Mouse (Mus musculus) CH12.LX (cell line): ENCODE results near the gene Rassf8. TPM values are rescaled to one million over a fixed set of nuclear protein-coding genes. Genes with fewer than 3 reads are reported as not detected.
A peak's percentile ranks its signal among the peaks of the same experiment; 100 is the strongest.

Source experiments
- DNase-seq: peaks from one replicate; pipeline ENCODE4 v3.0.0-alpha.2; 2013; ENCODE audit errors: extremely low read depth
- H3K27ac ChIP-seq: 2 replicates; pipeline ENCODE4 v1.5.1; 2012; ENCODE audit warnings: low read depth, mild to moderate bottlenecking, control low read depth, moderate library complexity; ENCODE audit not compliant: insufficient read depth
- H3K27me3 ChIP-seq: replicated peaks from 2 replicates; pipeline ENCODE3; 2012; ENCODE audit warnings: inconsistent platforms
- H3K36me3 ChIP-seq, 2 experiments: replicated peaks in 1 of 2; 2 replicates each; pipeline versions ENCODE3 to v1.6.1; 2012; ENCODE audit warnings: inconsistent platforms in 1 of 2, low read length in 1 of 2, mild to moderate bottlenecking in 1 of 2, mixed read lengths in 1 of 2, moderate library complexity in 1 of 2; ENCODE audit not compliant: control insufficient read depth in 1 of 2, insufficient read depth in 1 of 2
- H3K4me1 ChIP-seq, 2 experiments: 2 replicates each; pipeline ENCODE4 v1.6.1; 2012; ENCODE audit warnings: inconsistent platforms in 1 of 2, moderate library complexity in 1 of 2; ENCODE audit not compliant: insufficient read depth in 2 of 2, control insufficient read depth in 1 of 2
- H3K4me2 ChIP-seq: 2 replicates; pipeline ENCODE4 v1.6.1; 2012; ENCODE audit warnings: low read depth, mild to moderate bottlenecking, control low read depth; ENCODE audit not compliant: poor library complexity, insufficient read depth, severe bottlenecking
- H3K4me3 ChIP-seq, 3 experiments: fragments of 150-350 bp in 1 of 3; sonication (generic) in 1 of 3; replicated peaks in 1 of 3; 2 replicates each; pipeline versions ENCODE3 to v1.5.1; 2011 to 2012; ENCODE audit warnings: low read depth in 2 of 3, low read length in 2 of 3, mild to moderate bottlenecking in 2 of 3, moderate library complexity in 2 of 3, control low read depth in 1 of 3, improper control_type of control experiment in 1 of 3, inconsistent platforms in 1 of 3, mixed read lengths in 1 of 3; ENCODE audit not compliant: poor library complexity in 1 of 3
- H3K79me2 ChIP-seq: replicated peaks from 2 replicates; pipeline ENCODE4 v1.6.1; 2012; ENCODE audit warnings: mild to moderate bottlenecking, moderate library complexity; ENCODE audit not compliant: control insufficient read depth, poor library complexity, insufficient read depth, severe bottlenecking; ENCODE audit errors: extremely low read depth
- H3K9ac ChIP-seq: 2 replicates; pipeline ENCODE4 v1.6.1; 2012; ENCODE audit warnings: low read depth, mild to moderate bottlenecking, control low read depth, moderate library complexity; ENCODE audit not compliant: insufficient read depth
- H3K9me3 ChIP-seq: replicated peaks from 2 replicates; pipeline ENCODE3; 2012; ENCODE audit warnings: low read length, inconsistent platforms, mixed read lengths
- BHLHE40 ChIP-seq: IDR thresholded peaks from 2 replicates; pipeline ENCODE4 v1.6.1; 2011; ENCODE audit warnings: mild to moderate bottlenecking, low read depth, low read length, improper control_type of control experiment
- CHD1 ChIP-seq: IDR thresholded peaks from 2 replicates; pipeline ENCODE4 v1.6.1; 2012; ENCODE audit warnings: low read depth, low read length, improper control_type of control experiment, inconsistent platforms
- ETS1 ChIP-seq: conservative IDR thresholded peaks from 2 replicates; pipeline ENCODE4 v1.6.1; 2012; ENCODE audit warnings: low read depth, mild to moderate bottlenecking, inconsistent platforms, low read length, improper control_type of control experiment, moderate library complexity
- GABPA ChIP-seq: IDR thresholded peaks from 2 replicates; pipeline ENCODE4 v1.6.1; 2012; ENCODE audit warnings: low read depth, low read length, improper control_type of control experiment, inconsistent platforms; ENCODE audit not compliant: insufficient replicate concordance
- HCFC1 ChIP-seq: IDR thresholded peaks from 2 replicates; pipeline ENCODE4 v1.6.1; 2012; ENCODE audit warnings: low read depth, mild to moderate bottlenecking, inconsistent platforms, low read length, improper control_type of control experiment
- IRF4 ChIP-seq: IDR thresholded peaks from 2 replicates; pipeline ENCODE4 v1.6.1; 2014; ENCODE audit warnings: low read depth, mild to moderate bottlenecking, inconsistent platforms, low read length, improper control_type of control experiment
- MAFK ChIP-seq: IDR thresholded peaks from 2 replicates; pipeline ENCODE4 v1.6.1; 2011; ENCODE audit warnings: low read length, improper control_type of control experiment; ENCODE audit not compliant: insufficient replicate concordance
- MAX ChIP-seq: IDR thresholded peaks from 2 replicates; pipeline ENCODE4 v1.6.1; 2011; ENCODE audit warnings: low read length, improper control_type of control experiment
- MAZ ChIP-seq: IDR thresholded peaks from 2 replicates; pipeline ENCODE4 v1.6.1; 2012; ENCODE audit warnings: low read depth, mild to moderate bottlenecking, inconsistent platforms, low read length, improper control_type of control experiment, moderate library complexity
- MEF2A ChIP-seq: IDR thresholded peaks from 2 replicates; pipeline ENCODE4 v1.6.1; 2014; ENCODE audit warnings: low read depth, mild to moderate bottlenecking, inconsistent platforms, low read length, improper control_type of control experiment, borderline replicate concordance
- MXI1 ChIP-seq: IDR thresholded peaks from 2 replicates; pipeline ENCODE4 v1.6.1; 2011; ENCODE audit warnings: mild to moderate bottlenecking, low read depth, low read length, improper control_type of control experiment
- MYC ChIP-seq: IDR thresholded peaks from 2 replicates; pipeline ENCODE4 v1.6.1; 2011; ENCODE audit warnings: low read depth, mild to moderate bottlenecking, improper control_type of control experiment, low read length
- NRF1 ChIP-seq: IDR thresholded peaks from 2 replicates; pipeline ENCODE4 v1.6.1; 2014; ENCODE audit warnings: low read depth, mild to moderate bottlenecking, inconsistent platforms, low read length, improper control_type of control experiment, moderate library complexity
- POLR2AphosphoS2 ChIP-seq: IDR thresholded peaks from 2 replicates; pipeline ENCODE4 v1.6.1; 2011; ENCODE audit warnings: low read depth, low read length, improper control_type of control experiment
- RAD21 ChIP-seq: IDR thresholded peaks from 2 replicates; pipeline ENCODE4 v1.6.1; 2011; ENCODE audit warnings: low read depth, mild to moderate bottlenecking, low read length, improper control_type of control experiment, moderate library complexity
- TCF12 ChIP-seq: IDR thresholded peaks from 2 replicates; pipeline ENCODE4 v1.6.1; 2014; ENCODE audit warnings: low read depth, mild to moderate bottlenecking, inconsistent platforms, low read length, improper control_type of control experiment
- USF1 ChIP-seq: IDR thresholded peaks from 2 replicates; pipeline ENCODE4 v1.6.1; 2014; ENCODE audit warnings: low read depth, mild to moderate bottlenecking, inconsistent platforms, low read length, improper control_type of control experiment
- ZMIZ1 ChIP-seq: IDR thresholded peaks from 2 replicates; pipeline ENCODE4 v1.6.1; 2012; ENCODE audit warnings: low read depth, mild to moderate bottlenecking, inconsistent platforms, low read length, improper control_type of control experiment
- dilution Hi-C: fragments of 300-500 bp; cut with MboI; formaldehyde crosslinking; loops from 2 replicates; pipeline ENCODE4 v1.14.3; 2020; ENCODE audit warnings: low sequenced_read_pairs; ENCODE audit not compliant: extremely low pct_unique_long_range_greater_than_20kb, extremely low pct_ligation_motif_present
- in situ Hi-C: fragments of 300-500 bp; cut with MboI; formaldehyde crosslinking; loops from 3 replicates; pipeline ENCODE4 v1.14.3; 2019; ENCODE audit warnings: low sequenced_read_pairs, low pct_ligation_motif_present, low pct_unique_long_range_greater_than_20kb, mixed read lengths
- polyA plus RNA-seq: library from polyadenylated mRNA; unstranded; fragments of >175 nt; gene quantifications from 2 replicates; pipeline ENCODE4 v1.2.1, GENCODE M21; 2012; ENCODE audit warnings: low read depth; ENCODE audit not compliant: insufficient read length
- total RNA-seq, 2 experiments: library from RNA; depleted of rRNA; stranded (reverse); fragments of 300-350 nt in 1 of 2; fragments of >200 nt in 1 of 2; gene quantifications; 2 replicates each; pipeline ENCODE4 v1.2.3; 2012 to 2014

Rassf8 gene
- total and polyA plus RNA-seq, 3 experiments, result 0.34 to 0.59 (median 0.48) TPM

DNA sequence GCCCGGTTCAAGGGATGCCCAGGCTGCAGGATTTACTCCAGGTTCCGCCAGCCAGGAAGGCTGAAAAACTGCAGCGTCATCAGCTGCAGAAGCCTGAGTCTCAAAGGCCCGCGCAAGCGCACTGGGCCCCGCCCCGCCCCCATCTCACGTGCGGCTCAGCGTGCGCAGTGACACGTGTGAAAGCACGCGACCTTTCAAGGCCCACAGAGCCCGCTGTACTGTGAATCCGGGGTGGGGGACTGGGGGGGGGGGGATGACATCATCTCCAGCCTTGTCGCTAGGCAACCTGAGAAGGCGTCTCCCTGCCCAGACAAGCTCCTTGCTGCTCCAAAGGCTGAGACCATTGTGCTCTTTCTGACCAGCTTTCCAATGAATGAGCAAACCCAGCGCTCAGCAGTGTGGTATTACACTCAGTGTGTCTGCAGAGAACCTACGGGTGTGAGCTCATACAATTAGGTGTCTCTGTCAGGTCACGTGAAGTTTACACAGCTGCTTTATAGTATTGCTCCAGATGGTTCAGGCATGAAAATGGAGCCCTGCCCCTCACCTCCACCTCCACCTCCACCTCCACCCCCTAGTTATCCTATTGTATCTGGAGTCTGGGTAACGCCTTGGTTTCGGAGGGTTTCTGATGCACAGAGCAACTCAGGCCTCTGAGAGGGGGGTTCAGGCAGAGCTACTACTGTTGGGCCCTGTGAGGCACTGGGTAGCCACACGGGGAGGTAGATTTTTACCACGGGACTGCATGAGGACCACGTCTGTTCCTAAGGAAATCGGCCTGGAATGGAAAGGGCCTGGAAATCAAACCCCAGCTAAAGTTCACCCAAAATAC, 109.4 kb downstream of the Rassf8 start:
- no peaks in the 10 kb centered on the region for H3K27me3 ChIP-seq
- no peak overlapping the region for H3K4me2 ChIP-seq
- H3K4me3 ChIP-seq, result no peak overlapping the region
- DNase-seq, result peak; percentile 77
- H3K9me3 ChIP-seq, result no peaks in the 10 kb centered on the region
- in situ Hi-C loops, result loop anchor here (5.0 kb wide), 1 partner anchor 36 kb away; no protein-coding TSS in a partner anchor
- peaks cover 2 to 41% of the 10 kb centered on the region in 2 experiments for H3K36me3 ChIP-seq
- H3K79me2 ChIP-seq, result peaks cover 22% of the 10 kb centered on the region
- H3K4me1 ChIP-seq, result peaks cover 26 to 92% of the 10 kb centered on the region in 2 experiments
- H3K27ac ChIP-seq, result peak overlapping the region; percentile 27; the same call in 1 of the 2 replicates
- dilution Hi-C loops, result no loop called here
- no peak overlapping the region for H3K9ac ChIP-seq
- peak; percentile 91 for TF ChIP-seq ETS1
- TF ChIP-seq POLR2AphosphoS2, result 0 out of 2 replicates have a peak, but pooled peaks have one; percentile 19
- TF ChIP-seq RAD21, result no peak
- TF ChIP-seq NRF1, result peak; percentile 83
- TF ChIP-seq BHLHE40, result peak; percentile 100
- 0 out of 2 replicates have a peak, but pooled peaks have one; percentile 53 for TF ChIP-seq ZMIZ1
- peak; percentile 26; the same call in 1 of the 2 replicates for TF ChIP-seq MYC
- TF ChIP-seq HCFC1, result 0 out of 2 replicates have a peak, but pooled peaks have one; percentile 9
- no peak for TF ChIP-seq CHD1
- TF ChIP-seq MAZ, result peak; percentile 53; the same call in 1 of the 2 replicates
- 0 out of 2 replicates have a peak, but pooled peaks have one; percentile 39 for TF ChIP-seq MXI1
- TF ChIP-seq TCF12, result peak; percentile 67; the same call in 1 of the 2 replicates
- TF ChIP-seq GABPA, result no peak
- TF ChIP-seq USF1, result no peak
- peak; percentile 22; the same call in 1 of the 2 replicates for TF ChIP-seq MEF2A
- peak; percentile 86 for TF ChIP-seq MAFK
- TF ChIP-seq MAX, result peak; percentile 58
- TF ChIP-seq IRF4, result peak; percentile 53; the same call in 1 of the 2 replicates
